Mouse (Mus musculus) neural tube, embryonic 13.5 days (tissue): Measurements from ENCODE around the gene Galnt4. TPM values are rescaled to one million over a fixed set of nuclear protein-coding genes. Genes with fewer than 3 reads are reported as not detected.
"Not testable (repeated sequence)": the region's sequence is repeated elsewhere in the genome, so short reads cannot be mapped to it uniquely, and the experiment has no call there.

ENCODE experiments used
- ATAC-seq: fragments of 200-750 bp; cut with Nextera tagmentation; 2 replicates; pipeline ENCODE4 v1.8.0; 2017; ENCODE audit warnings: low read depth, mild to moderate bottlenecking, moderate TSS enrichment, moderate library complexity
- H3K27ac ChIP-seq: fragments of 300-500 bp; sonication (generic); replicated peaks from 2 replicates; pipeline ENCODE4 v1.5.1; 2015; ENCODE audit warnings: moderate library complexity, mild to moderate bottlenecking, inconsistent platforms
- H3K27me3 ChIP-seq: fragments of 300-500 bp; sonication (generic); 2 replicates; pipeline ENCODE4 v1.6.1; 2015; ENCODE audit warnings: mild to moderate bottlenecking, inconsistent platforms
- H3K36me3 ChIP-seq: fragments of 300-500 bp; sonication (generic); 2 replicates; pipeline ENCODE4 v1.6.1; 2015; ENCODE audit warnings: mild to moderate bottlenecking, inconsistent platforms
- H3K4me1 ChIP-seq: fragments of 300-500 bp; sonication (generic); replicated peaks from 2 replicates; pipeline ENCODE4 v1.6.1; 2015; ENCODE audit warnings: inconsistent platforms
- H3K4me2 ChIP-seq: fragments of 300-500 bp; sonication (generic); 2 replicates; pipeline ENCODE4 v1.6.1; 2015; ENCODE audit warnings: inconsistent platforms, mild to moderate bottlenecking, moderate library complexity
- H3K4me3 ChIP-seq: fragments of 300-500 bp; sonication (generic); 2 replicates; pipeline ENCODE4 v1.5.1; 2015; ENCODE audit warnings: mild to moderate bottlenecking, inconsistent platforms
- H3K9ac ChIP-seq: fragments of 300-500 bp; sonication (generic); 2 replicates; pipeline ENCODE4 v1.6.1; 2015; ENCODE audit warnings: moderate library complexity, mild to moderate bottlenecking, inconsistent platforms
- H3K9me3 ChIP-seq: fragments of 300-500 bp; sonication (generic); 2 replicates; pipeline ENCODE4 v1.6.1; 2016; ENCODE audit warnings: inconsistent platforms
- WGBS: fragments of 180-500 bp; shearing (Covaris S2); methylation state at CpG from one replicate; pipeline ENCODE4 v1.1.7; 2015; 5-methylcytosine and 5-hydroxymethylcytosine counted together
- polyA plus RNA-seq: library from polyadenylated mRNA; unstranded; fragments of >200 nt; fragmentation: Nextera tagmentation; extraction: Ambion mirVana; gene quantifications from 2 replicates; pipeline ENCODE4 v1.2.1, GENCODE M21; 2015

Gene Galnt4
- polyA plus RNA-seq, 1 experiment from 2014 or later: 3.0 TPM

- Histone ChIP-seq H3K36me3 (peaks cover 30% of the 10 kb centered on the region; the same call in 1 of the 2 replicates), H3K27me3 (no peaks in the 10 kb centered on the region), H3K9me3 (no peaks in the 10 kb centered on the region), H3K4me2 (no peak overlapping the region), H3K27ac (no peak overlapping the region), H3K9ac (no peak overlapping the region), H3K4me3 (no peak overlapping the region), H3K4me1 (peaks cover 25% of the 10 kb centered on the region)
- 95% methylated on average over 16 of the region's 16 CpGs for WGBS
- no peak for ATAC-seq
Observed at GRCm38 (mm10) chr10:99133321-99133875, 25.4 kb downstream of the Galnt4 start.

GRCm38 (mm10) chr10:99136337-99136736 is 28.4 kb downstream of the Galnt4 start:
- Histone ChIP-seq H3K4me1 (peaks cover 13% of the 10 kb centered on the region; the same call in 1 of the 2 replicates), H3K27me3 (no peaks in the 10 kb centered on the region), H3K4me2 (no peak overlapping the region), H3K27ac (no peak overlapping the region), H3K9ac (no peak overlapping the region), H3K4me3 (no peak overlapping the region), H3K36me3 (peaks cover 19% of the 10 kb centered on the region; the same call in 1 of the 2 replicates), H3K9me3 (no peaks in the 10 kb centered on the region)
- 64% methylated on average over 5 of the region's 5 CpGs for WGBS
- no peak for ATAC-seq

DNA sequence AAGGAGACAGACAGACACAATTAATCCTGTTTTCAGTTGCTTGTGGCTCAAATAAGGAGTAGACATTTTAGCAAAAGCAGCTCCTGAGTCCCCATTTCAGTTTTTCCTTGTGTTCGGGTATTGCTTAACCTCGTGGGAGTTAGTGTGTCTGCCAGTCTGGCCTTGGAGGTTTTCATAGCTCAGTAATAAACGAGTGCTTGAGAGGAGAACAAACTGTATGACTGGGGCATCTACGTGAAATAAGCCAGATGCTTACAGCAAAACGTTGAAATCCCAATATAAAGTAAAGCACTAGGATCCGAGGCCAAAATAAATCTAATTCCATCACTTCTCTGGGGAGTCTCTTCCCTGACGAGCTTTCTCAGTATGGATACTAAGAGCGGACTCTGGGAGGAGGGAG is 37.7 kb downstream of the Galnt4 start:
- no peaks in the 10 kb centered on the region for H3K27me3 ChIP-seq
- H3K27ac ChIP-seq: no peak overlapping the region
- ATAC-seq: no peak
- H3K4me3 ChIP-seq: no peak overlapping the region
- H3K9ac ChIP-seq: no peak overlapping the region
- no peaks in the 10 kb centered on the region for H3K4me1 ChIP-seq
- WGBS: 84% methylated on average over 8 of the region's 8 CpGs
- H3K9me3 ChIP-seq: no peaks in the 10 kb centered on the region
- H3K4me2 ChIP-seq: no peak overlapping the region
- 0 out of 2 replicates have a peak, but pooled peaks cover 13% of the 10 kb centered on the region for H3K36me3 ChIP-seq

GRCm38 (mm10) chr10:99146596-99146995 is 38.6 kb downstream of the Galnt4 start:
- Histone ChIP-seq H3K9me3 (no peaks in the 10 kb centered on the region), H3K27ac (no peak overlapping the region), H3K4me2 (no peak overlapping the region), H3K36me3 (0 out of 2 replicates have a peak, but pooled peaks cover 13% of the 10 kb centered on the region), H3K27me3 (no peaks in the 10 kb centered on the region), H3K4me1 (no peaks in the 10 kb centered on the region), H3K9ac (no peak overlapping the region), H3K4me3 (no peak overlapping the region)
- no peak for ATAC-seq
- WGBS: 93% methylated on average over 8 of the region's 8 CpGs

DNA sequence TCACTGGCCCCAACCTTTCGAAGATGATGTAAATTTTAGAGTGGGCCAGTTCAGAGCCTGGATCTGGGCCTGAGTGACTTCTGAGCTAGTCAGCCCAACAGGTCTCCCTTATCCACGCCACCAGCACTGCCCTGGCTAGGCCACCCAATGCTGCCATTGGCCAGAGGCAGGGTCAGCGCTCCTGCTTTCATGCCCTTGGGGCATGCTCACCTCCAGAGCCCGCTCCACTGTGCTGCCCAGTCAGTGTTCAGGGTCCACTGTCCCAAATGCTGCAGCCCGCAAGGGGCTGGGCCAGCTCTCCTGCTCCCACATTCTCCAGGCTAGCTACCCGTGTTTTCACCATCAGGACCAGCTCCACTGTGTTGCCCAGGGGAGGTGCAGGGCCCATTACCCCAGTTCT is 42.1 kb downstream of the Galnt4 start:
- no peak overlapping the region for H3K4me3 ChIP-seq
- H3K9ac ChIP-seq: no peak overlapping the region
- no peak overlapping the region for H3K4me2 ChIP-seq
- no peaks in the 10 kb centered on the region for H3K27me3 ChIP-seq
- 92% methylated on average over 6 of the region's 6 CpGs for WGBS
- H3K36me3 ChIP-seq: peaks cover 21% of the 10 kb centered on the region; the same call in 1 of the 2 replicates
- no peak for ATAC-seq
- H3K27ac ChIP-seq: no peak overlapping the region
- no peaks in the 10 kb centered on the region for H3K4me1 ChIP-seq
- no peaks in the 10 kb centered on the region for H3K9me3 ChIP-seq

DNA sequence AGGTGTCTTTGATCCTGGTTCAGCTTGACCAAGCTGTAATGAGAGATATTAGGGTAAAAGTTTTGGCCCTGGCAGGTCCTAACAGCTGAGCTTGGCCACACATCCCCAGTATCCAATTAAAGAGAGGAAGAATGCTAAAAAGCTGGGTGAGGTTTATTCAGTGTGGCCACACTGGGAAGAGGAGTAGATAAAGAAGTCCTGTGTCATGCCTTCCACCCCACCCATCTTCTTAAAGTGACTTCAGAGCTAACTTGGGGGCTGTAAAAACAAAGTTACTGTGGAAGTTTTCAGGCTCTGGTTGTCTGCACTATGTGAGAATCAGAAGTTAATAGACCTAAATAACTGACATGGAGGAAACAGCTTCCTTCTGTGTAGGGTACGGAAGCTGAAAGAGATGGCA is 43.6 kb downstream of the Galnt4 start:
- H3K4me2 ChIP-seq: no peak overlapping the region
- H3K9me3 ChIP-seq: no peaks in the 10 kb centered on the region
- WGBS: 100% methylated on average over 1 of the region's 1 CpGs
- H3K4me1 ChIP-seq: no peaks in the 10 kb centered on the region
- H3K9ac ChIP-seq: no peak overlapping the region
- no peak overlapping the region for H3K27ac ChIP-seq
- H3K27me3 ChIP-seq: no peaks in the 10 kb centered on the region
- ATAC-seq: no peak
- peaks cover 21% of the 10 kb centered on the region for H3K36me3 ChIP-seq
- H3K4me3 ChIP-seq: no peak overlapping the region

GRCm38 (mm10) chr10:99152063-99152462 is 44.1 kb downstream of the Galnt4 start:
- Histone ChIP-seq H3K36me3 (peaks cover 24% of the 10 kb centered on the region), H3K9me3 (no peaks in the 10 kb centered on the region), H3K9ac (no peak overlapping the region), H3K27me3 (no peaks in the 10 kb centered on the region), H3K27ac (no peak overlapping the region), H3K4me2 (no peak overlapping the region), H3K4me1 (no peaks in the 10 kb centered on the region), H3K4me3 (no peak overlapping the region)
- no peak for ATAC-seq
- 92% methylated on average over 6 of the region's 6 CpGs for WGBS

DNA sequence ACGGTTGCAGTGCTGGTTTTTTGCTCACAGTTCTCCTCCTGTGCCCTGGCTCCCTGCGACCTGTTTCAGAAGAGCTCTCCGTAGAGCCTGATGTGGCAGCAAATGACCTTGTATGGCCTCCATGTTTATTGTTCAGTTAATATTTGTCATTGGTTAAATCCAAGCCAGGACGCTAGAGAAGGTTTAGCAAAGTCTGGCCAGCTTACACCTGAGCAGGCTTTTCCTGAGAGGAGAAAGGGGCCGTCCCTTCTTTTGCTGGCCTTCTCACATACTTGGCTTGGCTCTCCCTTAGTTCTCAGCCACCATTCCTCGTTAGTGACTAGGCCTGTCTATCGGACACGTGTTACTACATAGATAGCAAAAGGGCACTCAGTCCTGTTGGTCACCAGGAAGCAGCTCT is 46.7 kb downstream of the Galnt4 start:
- 87% methylated on average over 8 of the region's 8 CpGs for WGBS
- H3K4me1 ChIP-seq: no peaks in the 10 kb centered on the region
- ATAC-seq: no peak

GRCm38 (mm10) chr10:99156808-99157207 is 48.8 kb downstream of the Galnt4 start:
- no peak overlapping the region for H3K27ac ChIP-seq
- H3K4me1 ChIP-seq: no peaks in the 10 kb centered on the region
- H3K9me3 ChIP-seq: no peaks in the 10 kb centered on the region
- H3K4me3 ChIP-seq: no peak overlapping the region
- no peak overlapping the region for H3K4me2 ChIP-seq
- no peak for ATAC-seq
- no peaks in the 10 kb centered on the region for H3K27me3 ChIP-seq
- peaks cover 19% of the 10 kb centered on the region for H3K36me3 ChIP-seq
- WGBS: 92% methylated on average over 5 of the region's 5 CpGs
- no peak overlapping the region for H3K9ac ChIP-seq

More for the DNA sequence above, 46.7 kb downstream of the Galnt4 start:
- H3K9ac ChIP-seq: no peak overlapping the region
- peaks cover 21% of the 10 kb centered on the region for H3K36me3 ChIP-seq
- no peak overlapping the region for H3K27ac ChIP-seq
- no peak overlapping the region for H3K4me3 ChIP-seq
- H3K27me3 ChIP-seq: no peaks in the 10 kb centered on the region
- no peak overlapping the region for H3K4me2 ChIP-seq
- H3K9me3 ChIP-seq: no peaks in the 10 kb centered on the region

- H3K27me3 ChIP-seq, H3K27ac ChIP-seq, H3K4me3 ChIP-seq, H3K9me3 ChIP-seq, H3K9ac ChIP-seq, H3K4me2 ChIP-seq, ATAC-seq, H3K4me1 ChIP-seq: not testable (repeated sequence)
- peaks cover 19% of the 10 kb centered on the region for H3K36me3 ChIP-seq
- WGBS: 94% methylated on average over 10 of the region's 10 CpGs
Observed at GRCm38 (mm10) chr10:99157697-99158096, 49.7 kb downstream of the Galnt4 start.

GRCm38 (mm10) chr10:99161987-99162582 is 54.1 kb downstream of the Galnt4 start:
- H3K36me3 ChIP-seq: peaks cover 7% of the 10 kb centered on the region
- H3K9ac ChIP-seq: no peak overlapping the region
- no peaks in the 10 kb centered on the region for H3K9me3 ChIP-seq
- no peak for ATAC-seq
- H3K4me3 ChIP-seq: no peak overlapping the region
- H3K27me3 ChIP-seq: no peaks in the 10 kb centered on the region
- no peak overlapping the region for H3K4me2 ChIP-seq
- no peaks in the 10 kb centered on the region; the same call in 1 of the 2 replicates for H3K4me1 ChIP-seq
- 38% methylated on average over 8 of the region's 8 CpGs for WGBS
- no peak overlapping the region for H3K27ac ChIP-seq
